Mouse (Mus musculus) R1 (cell line): ENCODE data around the gene Pigx.
"Not testable (repeated sequence)": the region's sequence is repeated elsewhere in the genome, so short reads cannot be mapped to it uniquely, and the experiment has no call there.

Experiments used
- DNase-seq: peaks from one replicate; pipeline ENCODE4 v3.0.0-alpha.2; 2018; ENCODE audit warnings: low read depth, low spot score

The Pigx gene

DNA sequence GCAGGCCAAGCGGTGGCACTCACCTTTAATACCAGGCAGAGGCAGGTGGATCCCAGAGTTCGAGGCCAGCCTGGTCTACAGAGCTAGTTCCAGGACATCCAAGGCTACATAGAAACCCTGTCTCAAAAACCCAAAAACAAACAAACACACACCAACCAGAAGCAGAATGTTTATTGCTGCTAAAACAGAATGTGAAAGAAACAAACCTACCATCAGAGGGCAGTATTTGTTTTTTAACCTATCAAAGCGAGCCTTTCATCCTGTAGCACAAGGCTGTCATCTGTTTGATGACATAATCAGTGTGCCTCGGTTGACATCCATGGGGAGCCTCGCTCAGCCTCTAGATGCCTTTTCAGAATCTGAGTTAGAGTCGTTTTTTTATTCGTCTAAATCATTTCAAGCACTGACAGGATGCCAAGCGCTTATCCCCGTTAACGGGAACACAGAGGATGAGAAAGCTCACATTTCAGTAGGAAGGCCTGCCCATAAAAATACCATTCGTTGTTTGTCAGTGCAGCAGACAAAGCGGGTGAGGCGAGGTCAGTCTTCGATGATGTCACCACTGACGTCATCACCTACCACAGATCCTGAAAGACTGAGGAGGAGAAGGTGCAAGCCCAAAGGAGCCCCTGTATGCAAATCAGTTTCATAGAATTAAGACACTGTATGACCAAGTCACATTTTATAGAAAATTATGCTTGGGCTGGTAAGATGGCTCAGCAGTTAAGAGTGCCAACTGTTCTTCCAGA is 11.6 kb upstream of the Pigx start:
- DNase-seq = peak; percentile 63

DNA sequence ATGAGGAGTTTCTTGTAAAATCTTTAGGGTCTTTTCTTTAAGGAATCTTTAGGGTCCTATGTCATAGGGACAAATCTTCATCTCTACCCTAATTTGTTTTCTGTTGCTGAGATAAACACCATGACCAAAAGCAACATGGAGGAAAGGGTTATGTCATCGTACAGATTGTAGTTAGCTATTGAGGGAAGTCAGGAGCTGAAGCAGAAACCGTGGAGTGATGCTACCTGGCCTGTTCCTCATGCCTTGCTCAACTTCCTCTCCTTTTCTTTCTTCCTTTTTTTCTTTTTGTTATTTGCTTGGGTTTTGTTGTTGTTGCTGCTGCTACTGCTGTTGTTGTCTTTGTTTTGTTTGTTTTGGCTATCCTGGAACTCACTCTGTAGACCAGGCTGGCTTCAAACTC is 9.0 kb upstream of the Pigx start:
- DNase-seq = no peak

DNA sequence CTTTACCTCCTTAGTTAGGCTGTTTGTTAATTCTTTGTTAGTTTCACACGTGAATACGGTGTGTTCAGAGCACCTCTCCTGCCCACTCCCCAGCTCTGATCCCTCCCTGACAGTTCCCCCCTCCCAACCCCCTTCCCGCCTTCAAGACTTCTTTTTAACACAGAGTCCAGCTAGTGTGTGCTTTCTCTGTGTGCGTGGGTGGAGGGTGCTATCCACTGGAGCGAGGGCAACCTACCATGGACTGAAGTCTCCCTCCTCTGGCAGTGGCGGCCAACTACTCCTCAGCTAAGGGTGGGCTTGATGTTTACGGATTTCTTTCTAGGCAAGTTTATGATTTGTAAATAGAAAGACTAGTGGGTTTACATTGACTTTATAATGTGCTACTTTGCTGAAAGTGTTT is 8.6 kb upstream of the Pigx start:
- no peak for DNase-seq

DNA sequence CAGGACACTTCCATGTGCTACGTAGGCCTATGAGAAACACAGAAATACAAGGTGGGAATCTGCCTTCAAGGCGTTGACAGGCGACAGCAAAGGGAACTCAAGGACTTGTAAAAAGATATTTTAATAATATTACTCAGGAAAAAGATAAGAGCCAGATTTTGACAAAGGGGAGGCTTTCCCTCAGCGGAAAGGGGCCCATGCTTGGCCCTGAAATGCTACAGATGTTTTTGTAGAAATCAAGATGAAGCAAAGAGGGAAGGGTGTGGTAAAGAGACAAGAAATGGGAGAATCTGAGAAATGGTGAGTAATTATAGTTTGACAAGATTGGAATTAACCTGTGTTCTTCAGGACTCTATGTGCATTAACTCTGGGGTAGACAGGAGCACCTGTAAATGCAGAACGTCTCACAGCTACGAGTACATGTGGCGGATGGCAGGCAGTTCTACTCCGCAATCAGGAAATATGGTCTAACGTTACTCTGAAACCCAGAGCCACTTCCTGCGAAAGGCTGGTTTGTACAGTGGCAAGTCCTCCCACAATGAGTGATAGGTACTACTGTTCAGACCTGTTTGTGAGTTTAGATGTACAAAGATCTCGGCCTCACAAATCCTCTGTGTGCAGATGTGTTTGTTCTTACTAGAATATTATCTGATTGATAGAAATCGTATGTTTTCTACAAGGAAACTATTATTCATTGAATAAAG is 8.0 kb upstream of the Pigx start:
- no peak for DNase-seq

DNA sequence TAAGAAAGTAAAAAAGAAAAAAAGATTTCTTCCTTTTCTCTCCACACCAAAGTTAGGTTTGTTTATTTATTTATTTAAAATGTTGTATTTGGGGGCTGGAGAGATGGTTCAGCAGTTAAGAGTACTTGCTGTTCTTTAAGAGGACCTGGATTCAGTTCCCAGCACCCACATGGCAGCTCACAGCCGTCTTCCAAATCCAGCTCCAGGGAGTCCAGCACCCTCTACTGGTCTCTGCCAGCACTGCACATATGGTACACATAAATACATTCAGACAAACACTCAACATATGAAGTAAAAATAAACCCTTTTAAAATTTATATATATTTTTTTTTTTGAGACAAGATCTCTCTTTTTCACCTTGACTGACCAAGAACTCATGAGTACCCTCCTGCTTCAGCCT is 6.2 kb upstream of the Pigx start:
- DNase-seq = peak; percentile 67

DNA sequence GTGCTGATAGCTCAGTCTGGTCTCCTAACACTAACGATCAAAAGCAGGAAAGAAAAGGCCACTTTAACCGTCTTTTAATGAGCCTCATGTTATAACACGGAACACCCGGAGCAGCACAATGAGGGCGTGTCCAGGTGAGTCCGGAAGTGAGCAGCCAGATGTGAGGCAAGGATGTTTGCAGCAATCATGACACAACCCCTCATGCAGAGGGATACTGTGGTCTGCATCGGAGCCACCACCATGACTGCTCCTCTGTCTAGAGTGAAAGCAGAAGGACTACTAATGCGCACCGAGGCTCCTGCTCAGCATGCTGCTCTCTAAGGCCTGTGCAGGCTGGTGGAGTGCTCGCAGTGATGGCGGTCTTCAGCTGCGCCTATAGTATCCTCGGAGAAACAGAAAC is 2.8 kb upstream of the Pigx start:
- no peak for DNase-seq

DNA sequence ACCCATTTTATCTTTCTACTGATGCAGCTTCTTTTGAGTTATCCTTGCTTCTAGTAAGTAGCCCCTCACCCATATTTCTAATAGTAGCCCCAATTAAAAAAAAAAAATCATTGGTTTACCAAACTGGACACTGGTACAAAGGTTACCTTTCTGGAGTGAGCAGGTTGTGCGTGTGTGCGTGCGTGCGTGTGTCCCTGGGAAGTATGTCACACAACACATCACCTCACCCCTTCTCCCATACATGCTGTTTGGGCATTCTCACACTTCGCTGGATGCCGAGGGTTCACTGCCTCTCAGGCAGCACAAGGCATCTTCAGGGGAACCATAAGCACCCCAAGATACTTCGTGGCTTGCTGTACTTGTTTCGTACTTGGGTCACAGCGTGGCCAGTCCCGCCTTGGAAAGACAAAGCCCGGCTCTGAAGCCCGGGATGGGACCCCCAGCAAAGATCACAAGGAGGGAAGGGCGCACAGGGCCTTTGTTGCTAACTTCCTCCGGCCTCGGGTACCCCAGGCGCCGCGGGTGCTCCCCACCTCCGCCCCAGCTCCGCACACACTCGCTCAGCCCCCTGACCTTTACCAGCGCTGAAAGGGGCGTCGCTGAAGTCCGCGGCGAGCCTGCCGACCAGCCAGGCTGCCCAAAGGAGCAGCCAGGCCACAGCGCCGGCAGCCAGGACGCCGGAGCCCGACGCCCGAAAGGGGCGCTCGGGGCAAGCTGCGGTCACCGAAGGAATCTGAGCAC is 473 bp downstream of the Pigx start:
- no peak for DNase-seq

DNA sequence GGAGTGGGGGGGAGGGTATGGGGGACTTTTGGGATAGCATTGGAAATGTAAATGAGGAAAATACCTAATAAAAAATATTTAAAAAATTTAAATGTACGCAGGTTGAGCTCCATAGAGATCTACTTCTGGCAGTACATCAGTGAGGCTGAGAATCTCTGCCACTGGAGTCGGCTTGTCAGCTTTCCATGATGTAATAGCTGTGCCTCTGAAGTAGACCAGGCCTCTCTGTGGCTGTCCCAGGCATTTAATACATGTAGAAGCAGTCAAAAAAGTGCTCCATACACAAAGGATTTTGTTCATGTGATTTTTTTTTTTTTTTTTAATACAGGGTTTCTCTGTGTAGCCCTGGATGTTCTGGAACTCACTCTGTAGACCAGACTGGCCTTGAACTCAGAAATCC is 1.8 kb downstream of the Pigx start:
- DNase-seq = not testable (repeated sequence)

DNA sequence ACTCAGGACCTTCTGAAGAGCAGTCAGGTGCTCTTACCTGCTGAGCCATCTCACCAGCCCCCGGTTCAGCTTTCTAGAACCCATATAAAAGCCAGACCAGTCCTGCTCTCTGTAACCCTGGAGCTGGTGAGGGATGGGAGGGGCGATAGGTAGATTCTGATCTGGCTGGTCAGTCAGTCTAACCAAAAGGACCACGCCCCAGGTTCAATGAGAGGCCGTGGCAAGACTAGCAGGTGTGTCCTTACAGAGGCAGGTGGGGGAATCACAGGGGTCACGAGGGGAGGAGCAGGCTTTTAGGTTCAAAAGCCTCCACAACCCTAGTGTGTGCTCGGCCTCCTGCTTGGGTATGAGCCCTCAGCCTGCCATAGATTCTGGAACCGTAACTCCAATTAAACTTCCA is 8.1 kb downstream of the Pigx start:
- DNase-seq = peak; percentile 46

DNA sequence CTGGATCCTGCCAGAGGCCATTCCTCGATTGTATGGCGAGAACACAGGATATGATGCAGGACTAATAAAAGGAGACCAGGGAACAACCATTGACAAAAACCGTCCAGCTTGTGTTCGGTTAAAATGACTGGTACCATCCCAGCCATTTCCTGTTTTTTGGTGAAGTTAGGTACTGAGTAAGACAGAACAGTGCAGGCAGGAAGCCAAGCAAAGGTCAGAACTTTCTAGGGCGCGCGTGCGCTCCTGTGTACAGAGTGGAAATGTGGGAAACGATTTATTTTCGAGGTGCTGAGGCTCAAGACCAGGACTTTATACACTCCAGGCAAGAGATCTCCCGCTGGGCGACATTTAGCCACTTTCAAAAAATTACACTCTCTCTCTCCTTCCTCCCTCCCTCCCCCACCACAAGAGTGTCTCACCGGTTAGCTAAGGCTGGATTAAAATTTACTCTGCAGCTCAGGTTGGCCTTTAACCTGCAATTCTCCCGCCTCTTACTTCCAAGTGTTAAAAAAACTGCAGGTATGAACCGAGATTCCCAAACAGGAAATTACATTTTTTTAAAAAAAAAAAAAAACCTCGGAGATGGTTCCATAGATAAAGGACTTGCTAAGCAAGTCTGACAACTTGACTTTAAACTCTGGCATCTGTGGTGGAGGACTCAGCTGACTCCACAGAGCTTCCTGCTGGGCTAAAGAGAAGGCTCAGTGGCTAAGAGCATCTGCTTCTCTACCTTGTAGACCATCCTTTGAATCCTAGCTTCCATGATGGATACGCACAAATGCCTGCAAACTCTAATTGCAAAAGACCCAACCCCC is 11.7 kb downstream of the Pigx start:
- peak; percentile 54 for DNase-seq

DNA sequence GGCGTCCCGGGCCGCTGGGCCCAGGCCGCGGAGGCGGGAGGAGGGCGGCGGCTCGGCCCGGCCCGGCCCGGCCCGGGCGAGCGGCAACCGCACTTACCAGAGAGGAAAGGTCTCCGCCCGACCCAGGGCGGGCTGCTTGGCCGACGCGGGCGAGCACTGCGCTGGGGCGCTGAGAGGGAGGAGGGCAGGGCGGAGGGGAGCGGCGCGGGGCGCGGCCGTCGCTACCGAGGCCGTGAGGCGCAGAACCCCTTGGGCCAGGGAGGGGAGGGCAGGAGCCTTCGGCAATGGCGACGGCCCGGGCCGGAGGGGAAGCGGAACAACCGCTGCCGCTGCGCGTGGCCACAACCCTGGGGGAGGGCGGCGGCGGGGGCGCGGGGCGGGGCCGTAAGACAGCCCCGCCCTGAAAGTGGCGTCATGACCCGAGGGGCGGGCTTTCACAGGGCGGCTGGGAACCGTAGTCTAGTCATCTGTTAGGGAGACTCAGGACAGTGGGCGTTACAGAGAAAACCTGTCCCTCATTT is 20.5 kb downstream of the Pigx start, which contains the start of gene Pak2:
Gene Pak2, minus strand, starts transcription at position 352 of the 521 bp plus-strand sequence.
- DNase-seq = peak; percentile 87

DNA sequence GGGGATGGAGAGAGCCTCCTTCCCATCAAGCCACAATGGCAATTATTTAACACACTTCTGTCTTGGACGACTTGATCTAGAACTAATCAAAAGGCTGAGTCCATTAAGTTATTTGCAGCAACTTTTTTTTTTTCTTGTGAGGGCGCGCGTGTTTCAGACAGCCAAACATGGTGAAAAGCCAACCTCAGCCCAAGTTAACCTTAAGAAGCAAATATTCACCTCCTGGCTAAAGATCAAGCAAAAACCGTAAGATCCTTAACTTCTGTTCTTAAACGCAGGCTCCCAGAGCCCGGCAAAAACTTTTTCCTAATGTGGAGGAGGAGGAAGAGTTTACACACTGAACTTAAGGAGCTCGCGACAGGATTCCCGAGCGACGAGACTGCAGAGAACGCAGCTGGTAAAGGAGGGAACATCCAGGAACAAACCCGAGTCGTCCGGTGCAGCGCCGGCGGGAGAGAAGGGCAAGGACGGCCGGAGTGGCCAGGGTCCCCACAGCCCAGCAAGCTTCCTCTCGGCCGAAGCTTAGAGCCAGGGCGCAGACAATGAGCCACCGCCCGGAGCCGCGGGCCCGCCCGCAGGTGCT is 21.0 kb downstream of the Pigx start:
- peak; percentile 85 for DNase-seq

DNA sequence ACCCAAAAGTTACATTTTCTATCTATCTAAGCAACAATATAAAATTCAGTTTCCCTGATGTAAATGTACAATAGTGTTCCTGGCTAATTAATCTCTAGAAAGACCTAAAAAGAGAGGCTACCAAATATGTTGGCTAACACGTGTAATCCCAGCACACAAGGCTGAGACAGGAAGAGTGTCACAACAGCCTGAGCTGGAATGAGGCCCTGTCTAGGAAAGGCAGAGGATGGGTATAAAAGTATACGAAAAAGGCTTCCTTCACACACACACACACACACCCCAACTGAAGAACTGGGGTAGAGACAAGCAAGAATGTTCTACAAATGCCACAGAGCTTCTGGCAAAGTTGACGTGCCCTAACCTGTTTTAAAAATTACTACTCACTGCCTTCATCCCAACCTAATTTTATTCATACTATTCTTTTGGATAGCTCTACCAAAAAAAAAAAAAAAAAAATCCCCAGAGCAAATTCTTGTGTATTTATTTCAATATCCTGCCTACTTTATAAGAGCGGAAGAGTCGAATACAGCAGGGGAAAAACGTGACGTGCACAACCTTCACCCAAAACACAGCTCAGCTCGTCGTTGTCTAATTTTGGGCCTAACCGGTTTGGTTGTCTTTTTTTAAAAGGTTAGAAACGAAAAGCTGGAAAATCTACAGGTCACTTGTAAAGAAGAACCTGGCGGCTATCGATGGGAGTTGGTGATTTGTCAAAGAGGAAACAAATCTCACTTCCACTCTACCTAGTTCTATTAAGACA is 21.7 kb downstream of the Pigx start:
- DNase-seq = no peak

DNA sequence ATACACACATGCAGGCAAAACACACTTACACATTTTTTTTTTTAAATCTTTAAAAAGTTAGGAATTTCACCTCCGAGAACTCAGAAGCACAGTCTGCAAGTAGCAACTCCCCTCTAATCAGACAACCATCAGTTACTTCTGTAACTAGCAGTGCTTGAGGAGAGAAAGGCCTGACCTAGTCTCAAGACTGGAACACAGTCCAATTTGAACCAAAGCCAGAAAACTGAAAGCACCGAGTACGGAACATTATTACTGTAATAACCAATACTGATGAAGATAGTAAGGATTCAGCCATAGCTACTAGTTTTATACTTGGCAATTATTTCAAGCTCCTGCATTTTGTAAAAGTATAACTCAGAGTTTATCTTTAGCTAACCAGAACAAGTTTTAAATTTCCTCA is 23.1 kb downstream of the Pigx start:
- DNase-seq = no peak

DNA sequence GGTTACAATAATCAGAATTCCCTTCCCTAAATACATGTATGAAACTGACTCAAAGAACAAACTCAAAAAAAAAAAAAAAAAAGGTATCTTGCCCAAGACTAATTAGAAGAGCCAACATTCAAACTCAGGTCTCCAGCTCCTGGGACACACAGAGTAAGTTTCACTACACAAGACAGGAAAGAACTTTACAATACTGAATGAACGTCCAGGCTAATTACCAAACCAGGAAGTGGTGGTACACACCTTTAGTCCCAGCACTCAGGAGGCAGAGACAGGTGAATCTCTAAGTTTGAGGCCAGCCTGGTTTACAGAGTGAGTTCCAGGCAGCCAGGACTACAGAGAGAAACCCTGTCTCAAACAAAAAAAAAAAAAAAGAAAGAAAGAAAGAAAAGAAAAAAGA is 23.8 kb downstream of the Pigx start:
- no peak for DNase-seq

DNA sequence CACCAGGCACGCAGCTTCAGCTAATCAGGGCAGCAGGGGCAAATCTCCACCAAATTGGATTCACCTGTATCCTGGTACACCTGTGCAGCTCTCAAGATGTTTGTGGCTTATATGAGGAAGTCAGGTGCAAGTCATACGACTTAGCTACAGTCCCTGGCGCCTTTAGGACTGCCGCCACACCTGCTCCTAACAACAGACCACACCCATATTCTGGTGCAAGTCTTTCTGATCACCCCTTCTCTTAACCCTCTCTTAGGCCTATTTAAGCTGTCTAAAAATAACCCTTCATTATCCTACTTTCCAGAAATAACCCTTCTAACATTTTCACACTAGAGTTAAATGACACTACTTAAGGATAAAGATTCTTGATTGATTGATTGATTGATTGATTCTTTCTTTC is 29.5 kb downstream of the Pigx start:
- not testable (repeated sequence) for DNase-seq

DNA sequence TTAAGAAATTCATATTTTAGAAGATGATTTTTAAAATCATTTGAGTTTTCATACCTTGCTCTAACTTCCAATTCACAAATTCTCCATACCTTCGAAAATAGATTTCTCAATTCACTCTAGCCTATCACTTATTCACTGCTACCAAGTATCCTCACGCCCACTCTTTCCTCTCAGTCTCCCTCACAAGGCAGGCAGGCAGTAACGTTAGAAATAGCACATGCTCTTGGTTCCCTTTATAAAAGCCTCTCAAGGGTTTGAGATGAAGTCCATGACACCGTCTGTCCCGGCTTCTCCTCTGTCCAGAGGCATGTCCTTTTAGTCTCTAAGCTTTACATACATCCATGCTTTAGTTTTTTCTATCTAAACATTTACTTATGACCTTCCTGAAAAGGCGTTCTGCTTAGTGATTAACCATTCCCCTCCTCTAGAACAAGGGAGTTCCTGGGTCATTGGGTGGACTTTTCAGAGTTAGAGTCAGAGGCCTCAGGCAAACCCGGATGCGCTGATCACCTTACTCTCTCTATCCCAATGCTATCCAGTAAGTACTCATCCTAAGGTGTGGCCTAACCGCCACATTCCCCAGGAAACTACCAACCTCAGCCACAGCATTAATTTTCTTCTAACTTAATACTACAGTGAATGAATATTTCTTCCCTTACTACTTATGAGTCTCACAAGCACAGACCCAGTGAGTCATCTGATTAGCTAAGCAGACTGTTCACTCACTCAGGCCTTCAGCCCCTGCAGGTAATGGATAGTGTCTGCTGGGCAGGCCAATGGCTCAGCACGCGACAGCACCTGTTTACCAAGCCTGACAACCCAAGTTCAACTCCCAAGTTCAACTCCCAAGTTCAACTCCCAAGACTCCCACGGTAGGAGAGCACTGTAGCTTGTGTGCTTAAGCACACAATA is 30.9 kb downstream of the Pigx start:
- DNase-seq = peak; percentile 26

DNA sequence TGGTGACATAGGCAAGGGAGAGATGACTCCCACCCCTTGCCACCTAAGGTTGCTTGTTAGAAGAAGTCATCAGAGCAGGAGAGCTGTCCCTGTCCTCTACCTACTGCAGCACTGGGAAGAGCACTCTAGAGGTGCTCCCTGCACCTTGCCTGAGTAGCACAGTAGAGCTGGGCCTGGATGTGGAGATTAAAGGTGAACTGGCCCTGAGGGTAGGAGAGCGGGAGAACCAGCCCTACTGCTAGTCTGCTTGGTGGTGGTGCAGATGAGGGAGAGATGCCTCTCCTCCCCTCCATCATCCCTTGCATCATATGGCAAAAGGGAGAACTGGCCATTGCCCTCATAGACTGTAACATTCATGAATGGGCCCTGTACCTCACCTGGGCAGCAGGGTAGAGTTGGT is 32.6 kb downstream of the Pigx start:
- DNase-seq = no peak

DNA sequence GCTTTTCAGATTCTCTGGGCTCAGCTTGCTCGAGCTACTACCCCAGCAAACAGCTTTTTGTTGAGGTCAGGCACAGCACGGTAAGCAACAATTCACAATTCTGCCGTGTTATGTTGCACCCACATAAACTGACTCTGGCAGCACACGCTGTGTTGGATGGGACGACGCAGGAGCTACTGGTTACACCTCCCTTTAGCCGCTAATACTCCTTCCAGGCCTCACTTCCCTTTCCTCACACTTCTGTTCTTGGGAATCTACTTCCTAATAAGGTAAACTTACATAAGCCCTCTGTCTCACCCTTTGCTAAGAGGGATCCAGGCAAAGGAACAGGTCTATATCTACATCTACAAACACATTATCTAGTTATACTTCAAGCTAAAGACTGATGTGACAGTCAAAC is 35.6 kb downstream of the Pigx start:
- no peak for DNase-seq
